Mouse (Mus musculus): ENCODE data around the gene Zfp213.

The Zfp213 gene

GRCm38 (mm10) chr17:23563595-23564367 lies at the start of gene Zfp213:
Gene Zfp213 (minus strand): TSS chr17:23564238.
- peak; percentile 86; the same call in 1 of the 2 replicates for TF ChIP-seq GATA4 (IDR thresholded peaks at IDR 0.05; ENCODE audit: insufficient replicate concordance, low read length)

DNA sequence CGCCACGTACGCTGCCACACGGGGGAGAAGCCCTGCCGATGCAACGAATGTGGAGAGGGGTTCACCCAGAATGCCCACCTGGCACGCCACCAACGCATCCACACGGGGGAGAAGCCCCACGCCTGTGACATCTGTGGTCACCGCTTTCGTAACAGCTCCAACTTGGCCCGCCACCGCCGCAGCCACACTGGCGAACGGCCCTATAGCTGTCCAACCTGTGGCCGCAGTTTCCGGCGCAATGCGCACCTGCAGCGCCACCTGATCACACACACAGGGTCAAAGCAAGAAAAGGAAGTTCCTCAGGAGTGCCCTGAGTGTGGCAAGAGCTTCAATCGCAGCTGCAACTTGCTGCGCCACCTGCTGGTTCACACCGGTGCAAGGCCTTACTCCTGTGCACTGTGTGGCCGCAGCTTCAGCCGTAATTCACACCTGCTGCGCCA lies 46.3 kb upstream of the Zfp213 start:
- TF ChIP-seq GATA4 (IDR thresholded peaks at IDR 0.05; ENCODE audit: insufficient replicate concordance, low read length), result no peak

DNA sequence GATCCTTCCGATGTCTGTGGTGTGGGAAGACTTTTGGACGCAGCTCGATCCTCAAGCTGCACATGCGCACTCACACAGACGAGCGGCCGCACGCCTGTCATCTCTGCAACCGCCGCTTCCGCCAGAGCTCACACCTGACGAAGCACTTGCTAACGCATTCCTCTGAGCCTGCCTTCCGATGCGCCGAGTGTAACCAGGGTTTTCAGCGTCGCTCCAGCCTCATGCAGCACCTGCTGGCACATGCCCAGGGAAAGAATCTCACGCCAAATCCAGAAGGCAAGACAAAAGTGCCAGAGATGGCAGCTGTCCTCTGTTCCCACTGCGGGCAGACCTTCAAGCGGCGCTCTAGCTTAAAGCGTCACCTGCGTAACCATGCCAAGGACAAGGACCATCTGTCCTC lies 45.6 kb upstream of the Zfp213 start:
- TF ChIP-seq GATA4 (IDR thresholded peaks at IDR 0.05; ENCODE audit: insufficient replicate concordance, low read length), result no peak

DNA sequence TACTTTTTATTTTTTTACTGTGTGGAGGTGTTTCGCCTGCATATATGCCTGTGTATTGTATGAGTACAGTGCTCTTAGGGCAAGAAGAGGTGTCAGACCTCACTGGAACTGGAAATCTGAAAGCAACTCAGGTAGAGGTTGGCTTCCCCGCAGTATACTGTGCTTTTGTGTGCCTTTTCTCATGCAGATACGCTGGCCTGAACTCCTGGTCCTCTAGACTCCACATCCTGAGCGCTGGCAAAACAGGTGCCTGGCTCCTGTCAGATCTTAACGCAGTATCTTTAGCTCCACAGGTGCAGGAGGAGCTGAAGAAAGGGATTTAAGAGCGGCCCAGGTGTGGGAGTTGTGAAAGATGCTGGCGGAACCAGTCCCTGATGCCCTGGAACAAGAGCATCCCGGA lies 41.2 kb upstream of the Zfp213 start:
- TF ChIP-seq GATA4 (IDR thresholded peaks at IDR 0.05; ENCODE audit: insufficient replicate concordance, low read length), result no peak

GRCm38 (mm10) chr17:23604394-23604793 lies 40.4 kb upstream of the Zfp213 start:
- no peak for TF ChIP-seq GATA4 (IDR thresholded peaks at IDR 0.05; ENCODE audit: insufficient replicate concordance, low read length)

DNA sequence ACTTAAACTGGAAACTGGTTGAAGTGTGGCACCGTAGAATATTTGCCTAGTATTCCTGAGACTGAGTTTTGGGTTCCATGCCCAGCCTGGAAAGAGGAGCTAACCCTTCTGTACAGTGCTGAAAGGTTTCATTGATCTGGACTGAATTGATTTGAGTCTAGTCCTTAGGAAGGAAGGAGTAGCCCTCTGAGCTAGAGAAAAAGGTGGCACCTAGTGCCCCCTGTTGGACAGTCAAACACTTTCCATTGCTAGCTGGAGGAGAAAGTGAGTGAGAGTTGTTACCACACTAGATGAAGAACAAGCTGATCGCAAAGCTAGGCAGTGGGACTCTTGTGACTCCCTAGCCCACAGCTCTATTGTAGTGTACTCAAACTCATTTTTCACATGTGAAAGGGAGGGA lies 39.5 kb upstream of the Zfp213 start:
- TF ChIP-seq GATA4 (IDR thresholded peaks at IDR 0.05; ENCODE audit: insufficient replicate concordance, low read length), result no peak

GRCm38 (mm10) chr17:23603077-23603476 lies 39.0 kb upstream of the Zfp213 start:
- no peak for TF ChIP-seq GATA4 (IDR thresholded peaks at IDR 0.05; ENCODE audit: insufficient replicate concordance, low read length)

DNA sequence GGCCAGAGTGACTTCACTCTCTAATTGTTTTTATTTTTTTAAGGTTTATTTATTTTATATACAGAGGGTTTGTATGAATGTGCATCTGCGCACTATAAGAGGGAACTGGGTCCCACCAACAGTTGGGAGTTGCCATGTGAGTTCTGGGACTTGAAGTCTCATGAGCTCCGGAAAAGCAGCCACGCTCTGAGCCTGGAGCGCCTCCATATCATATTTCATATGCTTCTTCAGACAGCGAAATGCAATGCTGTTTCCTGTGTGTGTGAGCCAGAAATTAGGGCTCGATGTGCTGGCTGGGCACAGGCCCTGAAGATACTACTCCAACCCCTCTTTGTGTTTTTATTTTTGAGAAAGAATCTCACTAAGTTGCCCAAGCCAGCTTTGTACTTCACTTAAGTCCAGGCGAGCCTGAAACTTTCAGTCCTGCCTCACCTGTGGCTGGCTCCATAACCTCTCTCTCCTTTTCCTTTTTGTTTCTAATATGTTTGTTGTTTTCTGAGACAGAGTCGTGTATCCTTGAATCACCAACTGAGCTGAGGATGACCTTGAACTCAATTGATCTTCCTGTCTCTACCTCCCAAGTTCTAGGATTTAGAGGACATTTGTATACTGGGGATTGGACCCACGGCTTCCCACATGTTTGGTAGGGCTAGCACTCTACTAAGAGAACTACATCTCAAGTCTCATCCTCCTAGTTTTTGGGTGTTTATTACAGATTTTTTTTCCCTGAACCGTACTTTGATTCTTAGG lies 38.0 kb upstream of the Zfp213 start:
- no peak for TF ChIP-seq GATA4 (IDR thresholded peaks at IDR 0.05; ENCODE audit: insufficient replicate concordance, low read length)

GRCm38 (mm10) chr17:23600641-23601622 lies 36.9 kb upstream of the Zfp213 start, which contains the start of gene Zscan10:
Gene Zscan10 (plus strand): TSS chr17:23600856.
- no peak for TF ChIP-seq GATA4 (IDR thresholded peaks at IDR 0.05; ENCODE audit: insufficient replicate concordance, low read length)

- no peak for TF ChIP-seq GATA4 (IDR thresholded peaks at IDR 0.05; ENCODE audit: insufficient replicate concordance, low read length)
These were observed 35.6 kb upstream of the Zfp213 start for GRCm38 (mm10) chr17:23599605-23600063.

DNA sequence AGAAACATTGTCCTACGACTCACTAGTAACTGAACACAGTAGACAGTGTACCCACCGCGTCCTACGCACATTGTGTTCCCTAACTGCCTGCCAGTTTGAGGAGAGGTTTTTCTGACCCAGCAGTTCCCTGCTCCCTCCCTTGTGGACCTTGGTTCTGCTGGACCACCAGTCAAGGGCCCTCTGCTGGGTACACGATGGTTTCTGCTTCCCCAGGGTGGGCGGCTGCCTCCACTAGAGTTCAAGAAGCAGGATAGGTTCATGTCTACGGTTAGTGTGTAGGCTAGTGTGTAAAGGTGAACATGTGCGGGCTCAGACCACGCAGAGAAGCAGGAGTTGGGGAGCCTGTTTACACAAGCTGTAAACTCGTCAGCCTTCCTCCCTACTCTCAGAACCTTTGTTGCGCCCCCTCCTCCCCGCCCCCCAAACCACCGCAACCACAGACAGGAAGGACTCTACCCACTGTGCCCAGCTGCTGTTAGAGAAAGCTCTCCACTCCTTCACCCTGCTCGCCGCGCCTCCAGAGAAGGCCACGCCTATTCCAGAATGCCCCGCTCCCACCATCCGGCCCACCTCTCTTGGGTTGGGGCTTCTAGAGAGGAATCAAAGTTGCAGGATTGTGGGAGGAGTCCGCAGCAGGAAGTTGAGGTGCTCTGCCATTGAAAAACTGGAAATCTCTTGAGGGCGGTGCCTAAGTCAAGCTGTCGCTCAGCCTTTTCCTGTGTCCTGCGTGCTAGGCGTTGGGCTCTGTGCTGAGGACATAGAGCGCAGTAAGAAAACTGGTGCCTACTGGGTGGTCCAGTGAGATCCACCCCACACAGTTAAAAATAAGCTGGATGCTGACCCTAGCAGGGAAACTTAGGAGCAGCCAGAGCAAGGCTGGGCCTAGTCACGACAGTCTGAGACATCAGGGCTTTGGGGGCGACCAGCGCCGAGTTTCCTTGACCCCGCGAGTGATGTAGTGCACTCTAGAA lies 34.8 kb upstream of the Zfp213 start, which contains the start of gene Zfp13:
Gene Zfp13 (minus strand): TSS at position 906 of the 971 bp plus-strand sequence.
- no peak for TF ChIP-seq GATA4 (IDR thresholded peaks at IDR 0.05; ENCODE audit: insufficient replicate concordance, low read length)

GRCm38 (mm10) chr17:23592926-23593300 lies 28.9 kb upstream of the Zfp213 start:
- TF ChIP-seq GATA4 (IDR thresholded peaks at IDR 0.05; ENCODE audit: insufficient replicate concordance, low read length), result no peak

GRCm38 (mm10) chr17:23592208-23592925 lies 28.3 kb upstream of the Zfp213 start:
- no peak for TF ChIP-seq GATA4 (IDR thresholded peaks at IDR 0.05; ENCODE audit: insufficient replicate concordance, low read length)
